Comparison of ENCODE assay signal across 12 mouse cellular contexts in the genomic region with DNA sequence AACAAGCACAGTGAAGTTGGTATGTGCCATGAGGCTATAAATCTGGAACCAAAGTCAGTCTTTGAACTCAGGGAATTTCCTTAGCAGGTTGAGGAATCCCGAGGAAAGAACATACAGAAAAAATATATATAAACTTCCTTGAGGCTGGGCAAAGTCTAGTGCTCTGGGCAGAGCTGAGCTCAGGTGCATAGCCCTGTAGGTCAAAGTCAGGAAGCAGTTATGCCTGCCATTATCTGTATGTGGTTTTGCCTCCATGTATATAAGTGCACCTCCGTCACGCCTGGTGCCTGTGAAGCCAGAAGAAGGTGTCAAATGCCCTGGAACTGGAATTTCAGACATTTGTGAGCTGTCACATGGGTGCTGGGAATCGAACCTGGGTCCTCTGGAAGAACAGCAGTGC. TPM values are rescaled to one million over a fixed set of nuclear protein-coding genes. Genes with fewer than 3 reads are reported as not detected.
A peak's percentile ranks its signal among the peaks of the same experiment; 100 is the strongest.
DNase-seq lines count a peak whose midpoint lies in the region; ATAC-seq and TF ChIP-seq lines count a peak whose summit lies in the region.
"Had no signal": no experiment of that assay in that cellular context is flagged by ENCODE, and none has a peak within 500 bp of the region (broad histone marks: within the 10 kb centered on the region; RNA-seq: fewer than 3 reads in every experiment).

No protein-coding gene starts in this region.

- no peaks in the 10 kb centered on the region for H3K27me3 ChIP-seq in cerebellum, adult 2 months (ENCODE audit: control insufficient read depth, insufficient read depth, low read length)
- no peaks in the 10 kb centered on the region for H3K27me3 ChIP-seq in hindbrain, postnatal 0 days (ENCODE audit: insufficient read depth, low read length)
- H3K27me3 ChIP-seq in hindbrain, embryonic 10.5 days (ENCODE audit: insufficient read depth, poor library complexity, severe bottlenecking): no peaks in the 10 kb centered on the region
- H3K27me3 ChIP-seq in midbrain, embryonic 14.5 days (ENCODE audit: control insufficient read depth, insufficient read depth, low read length): no peaks in the 10 kb centered on the region
- H3K27me3 ChIP-seq in midbrain, embryonic 10.5 days (ENCODE audit: low read depth, poor library complexity, severe bottlenecking): no peaks in the 10 kb centered on the region

- H3K9me3 ChIP-seq in hindbrain, postnatal 0 days (ENCODE audit: low read length): no peaks in the 10 kb centered on the region
- H3K9me3 ChIP-seq in hindbrain, embryonic 10.5 days: no peaks in the 10 kb centered on the region
- H3K9me3 ChIP-seq in midbrain, embryonic 14.5 days (ENCODE audit: control insufficient read depth, low read length): no peaks in the 10 kb centered on the region
- H3K9me3 ChIP-seq in midbrain, embryonic 10.5 days (replicated peaks): no peaks in the 10 kb centered on the region

- H3K36me3 ChIP-seq in hindbrain, postnatal 0 days (ENCODE audit: insufficient read depth, low read length): peaks cover 8% of the 10 kb centered on the region; the same call in 1 of the 2 replicates
- H3K36me3 ChIP-seq in hindbrain, embryonic 10.5 days: peaks cover 16% of the 10 kb centered on the region
- peaks cover 27% of the 10 kb centered on the region for H3K36me3 ChIP-seq in midbrain, embryonic 14.5 days (ENCODE audit: control insufficient read depth, insufficient read depth, low read length)
- H3K36me3 ChIP-seq in midbrain, embryonic 10.5 days: peaks cover 20% of the 10 kb centered on the region

- no peak for DNase-seq in cerebellum, adult 2 months
- no peak for DNase-seq in cerebellum, postnatal 36 days
- DNase-seq in hindbrain, postnatal 0 days (ENCODE audit: low spot score): no peak
- no peak for DNase-seq in hindbrain, embryonic 10.5 days (ENCODE audit: low spot score)
- DNase-seq in midbrain, embryonic 14.5 days: no peak
- no peak for DNase-seq in midbrain, embryonic 10.5 days (ENCODE audit: low spot score)
- no peak for DNase-seq in urinary bladder, adult 2 months (ENCODE audit: low spot score)
- DNase-seq in adrenal gland, postnatal 4 days (ENCODE audit: low spot score in 2 of 2): no peak
- DNase-seq: cerebellum, postnatal 10 days; lung, adult 2 months had no signal

- ATAC-seq in hindbrain, postnatal 0 days: no peak
- ATAC-seq in midbrain, embryonic 14.5 days (ENCODE audit: low FRiP score, low TSS enrichment): no peak

- H3K27ac ChIP-seq in cerebellum, adult 2 months (ENCODE audit: insufficient read depth, low read length): no peak overlapping the region
- no peak overlapping the region for H3K27ac ChIP-seq in hindbrain, postnatal 0 days
- no peak overlapping the region for H3K27ac ChIP-seq in hindbrain, embryonic 10.5 days
- no peak overlapping the region for H3K27ac ChIP-seq in midbrain, embryonic 14.5 days (replicated peaks; ENCODE audit: low read depth, low read length)
- no peak overlapping the region for H3K27ac ChIP-seq in midbrain, embryonic 10.5 days (replicated peaks)

- peak overlapping the region; percentile 27 for H3K4me3 ChIP-seq in cerebellum, adult 2 months (replicated peaks; ENCODE audit: insufficient read depth, low read depth, low read length)
- no peak overlapping the region for H3K4me3 ChIP-seq in hindbrain, postnatal 0 days (ENCODE audit: low read length)
- no peak overlapping the region for H3K4me3 ChIP-seq in hindbrain, embryonic 10.5 days
- peak overlapping the region; percentile 72; the same call in 1 of the 2 replicates for H3K4me3 ChIP-seq in midbrain, embryonic 14.5 days (replicated peaks; ENCODE audit: low read depth, low read length)
- H3K4me3 ChIP-seq in midbrain, embryonic 10.5 days: no peak overlapping the region

- no peak overlapping the region for H3K9ac ChIP-seq in hindbrain, postnatal 0 days (replicated peaks; ENCODE audit: low read length)
- H3K9ac ChIP-seq in midbrain, embryonic 14.5 days (replicated peaks; ENCODE audit: low read length): no peak overlapping the region

- no peak for TF ChIP-seq POLR2A in cerebellum, adult 2 months (IDR thresholded peaks at IDR 0.05; ENCODE audit: borderline replicate concordance, insufficient read depth, low read length)

- WGBS in cerebellum, adult 2 months: 94% methylated on average over 4 of the region's 4 CpGs
- 90% methylated on average over 4 of the region's 4 CpGs for WGBS in hindbrain, postnatal 0 days
- WGBS in hindbrain, embryonic 10.5 days: 87% methylated on average over 4 of the region's 4 CpGs
- WGBS in midbrain, embryonic 14.5 days: 89% methylated on average over 4 of the region's 4 CpGs
- WGBS in midbrain, embryonic 10.5 days: 89% methylated on average over 4 of the region's 4 CpGs

- 0 out of 2 replicates have a peak overlapping the region, but pooled peaks have one; percentile 81 for H3K4me2 ChIP-seq in hindbrain, postnatal 0 days (ENCODE audit: low read depth, low read length)
- peak overlapping the region; percentile 72 for H3K4me2 ChIP-seq in midbrain, embryonic 14.5 days (ENCODE audit: low read length)

- H3K4me1 ChIP-seq in cerebellum, adult 2 months (ENCODE audit: control insufficient read depth, insufficient read depth, low read length): peaks cover 13% of the 10 kb centered on the region
- 0 out of 2 replicates have a peak, but pooled peaks cover 4% of the 10 kb centered on the region for H3K4me1 ChIP-seq in hindbrain, postnatal 0 days (ENCODE audit: insufficient read depth, low read length)
- peaks cover 8% of the 10 kb centered on the region for H3K4me1 ChIP-seq in hindbrain, embryonic 10.5 days (replicated peaks)
- peaks cover 2% of the 10 kb centered on the region; the same call in 1 of the 2 replicates for H3K4me1 ChIP-seq in midbrain, embryonic 14.5 days (ENCODE audit: control insufficient read depth, insufficient read depth, low read length)
- peaks cover 13% of the 10 kb centered on the region for H3K4me1 ChIP-seq in midbrain, embryonic 10.5 days

- TF ChIP-seq CTCF in cerebellum, adult 2 months (IDR thresholded peaks at IDR 0.05; ENCODE audit: borderline replicate concordance, insufficient read depth, low read depth, low read length): no peak
- TF ChIP-seq CTCF in hindbrain, postnatal 0 days (IDR thresholded peaks at IDR 0.05; ENCODE audit: low read depth): no peak

RNA-seq across cellular contexts. Expression of a gene that starts 2.5 kb away (rescaled TPM):
- polyA plus RNA-seq in cerebellum, adult 2 months (2012; rRNA removed): 9.3 and 9.7 TPM in 2 replicates
- 4.1 and 5.1 TPM in 2 replicates for total RNA-seq in hindbrain, postnatal 0 days (2014; rRNA removed)
- 5.8 and 6.8 TPM in 2 replicates for polyA plus RNA-seq in hindbrain, postnatal 0 days (2015; fragmentation: Nextera tagmentation; extraction: Ambion mirVana)
- polyA plus RNA-seq in hindbrain, embryonic 10.5 days (2016; fragmentation: Nextera tagmentation; extraction: Ambion mirVana): 9.8 and 14.1 TPM in 2 replicates
- polyA plus RNA-seq in midbrain, embryonic 14.5 days (2014; fragmentation: Nextera tagmentation; extraction: Ambion mirVana): 12.8 and 14.1 TPM in 2 replicates
- 10.9 and 13.3 TPM in 2 replicates for polyA plus RNA-seq in midbrain, embryonic 10.5 days (2016; fragmentation: Nextera tagmentation; extraction: Ambion mirVana)
- 6.6 and 6.7 TPM in 2 replicates for polyA plus RNA-seq in urinary bladder, adult 2 months (2012; rRNA removed)
- 10 to 100 TPM; 14.3 to 14.7 TPM for total RNA-seq in adrenal gland, postnatal 4 days (2021)

RNA-seq across cellular contexts. Expression of a gene that starts 18.9 kb away (rescaled TPM):
- 64.4 and 72.3 TPM in 2 replicates for polyA plus RNA-seq in cerebellum, adult 2 months (2012; rRNA removed)
- 50.4 and 50.9 TPM in 2 replicates for total RNA-seq in hindbrain, postnatal 0 days (2014; rRNA removed)
- 69.3 and 70.5 TPM in 2 replicates for polyA plus RNA-seq in hindbrain, postnatal 0 days (2015; fragmentation: Nextera tagmentation; extraction: Ambion mirVana)
- 114 and 123 TPM in 2 replicates for polyA plus RNA-seq in hindbrain, embryonic 10.5 days (2016; fragmentation: Nextera tagmentation; extraction: Ambion mirVana)
- polyA plus RNA-seq in midbrain, embryonic 14.5 days (2014; fragmentation: Nextera tagmentation; extraction: Ambion mirVana): 69.3 and 78.8 TPM in 2 replicates
- polyA plus RNA-seq in midbrain, embryonic 10.5 days (2016; fragmentation: Nextera tagmentation; extraction: Ambion mirVana): 120 and 123 TPM in 2 replicates
- polyA plus RNA-seq in urinary bladder, adult 2 months (2012; rRNA removed): 32.0 and 34.9 TPM in 2 replicates
- 100 to 1,000 TPM; 108 to 110 TPM for total RNA-seq in adrenal gland, postnatal 4 days (2021)

RNA-seq across cellular contexts. Expression of a gene that starts 20.9 kb away (rescaled TPM):
- 1.2 and 1.3 TPM in 2 replicates for polyA plus RNA-seq in cerebellum, adult 2 months (2012; rRNA removed)
- total RNA-seq in hindbrain, postnatal 0 days (2014; rRNA removed): 0.37 and 2.0 TPM in 2 replicates
- polyA plus RNA-seq in hindbrain, postnatal 0 days (2015; fragmentation: Nextera tagmentation; extraction: Ambion mirVana): 0.95 and 0.96 TPM in 2 replicates
- 0.78 and 1.9 TPM in 2 replicates for polyA plus RNA-seq in hindbrain, embryonic 10.5 days (2016; fragmentation: Nextera tagmentation; extraction: Ambion mirVana)
- 0.32 and 0.43 TPM in 2 replicates for polyA plus RNA-seq in midbrain, embryonic 14.5 days (2014; fragmentation: Nextera tagmentation; extraction: Ambion mirVana)
- polyA plus RNA-seq in midbrain, embryonic 10.5 days (2016; fragmentation: Nextera tagmentation; extraction: Ambion mirVana): 0.47 and 0.57 TPM in 2 replicates
- 14.2 and 17.5 TPM in 2 replicates for polyA plus RNA-seq in urinary bladder, adult 2 months (2012; rRNA removed)
- 1 to 10 TPM; 2.7 to 4.6 TPM for total RNA-seq in adrenal gland, postnatal 4 days (2021)

RNA-seq across cellular contexts. Expression of a gene that starts 24.1 kb away (rescaled TPM):
- 31.0 and 34.5 TPM in 2 replicates for polyA plus RNA-seq in cerebellum, adult 2 months (2012; rRNA removed)
- total RNA-seq in hindbrain, postnatal 0 days (2014; rRNA removed): 19.0 and 25.1 TPM in 2 replicates
- 66.5 and 70.0 TPM in 2 replicates for polyA plus RNA-seq in hindbrain, postnatal 0 days (2015; fragmentation: Nextera tagmentation; extraction: Ambion mirVana)
- 124 and 125 TPM in 2 replicates for polyA plus RNA-seq in hindbrain, embryonic 10.5 days (2016; fragmentation: Nextera tagmentation; extraction: Ambion mirVana)
- 50.9 and 63.5 TPM in 2 replicates for polyA plus RNA-seq in midbrain, embryonic 14.5 days (2014; fragmentation: Nextera tagmentation; extraction: Ambion mirVana)
- 140 and 142 TPM in 2 replicates for polyA plus RNA-seq in midbrain, embryonic 10.5 days (2016; fragmentation: Nextera tagmentation; extraction: Ambion mirVana)
- polyA plus RNA-seq in urinary bladder, adult 2 months (2012; rRNA removed): 32.1 and 33.0 TPM in 2 replicates
- total RNA-seq in adrenal gland, postnatal 4 days (2021): 10 to 100 TPM; 60.4 to 64.4 TPM

RNA-seq across cellular contexts. Expression of a gene that starts 24.4 kb away (rescaled TPM):
- 0.52 and 0.72 TPM in 2 replicates for polyA plus RNA-seq in cerebellum, adult 2 months (2012; rRNA removed)
- total RNA-seq in hindbrain, postnatal 0 days (2014; rRNA removed): 1.0 TPM in 1 of 2 replicates, not detected in the other
- polyA plus RNA-seq in hindbrain, postnatal 0 days (2015; fragmentation: Nextera tagmentation; extraction: Ambion mirVana): 0.74 and 0.83 TPM in 2 replicates
- 1.2 and 1.5 TPM in 2 replicates for polyA plus RNA-seq in hindbrain, embryonic 10.5 days (2016; fragmentation: Nextera tagmentation; extraction: Ambion mirVana)
- polyA plus RNA-seq in midbrain, embryonic 14.5 days (2014; fragmentation: Nextera tagmentation; extraction: Ambion mirVana): 0.78 and 1.6 TPM in 2 replicates
- 1.5 and 1.7 TPM in 2 replicates for polyA plus RNA-seq in midbrain, embryonic 10.5 days (2016; fragmentation: Nextera tagmentation; extraction: Ambion mirVana)
- polyA plus RNA-seq in urinary bladder, adult 2 months (2012; rRNA removed): 0.21 and 0.24 TPM in 2 replicates
- under 1 TPM; 0.62 to 0.87 TPM for total RNA-seq in adrenal gland, postnatal 4 days (2021)
- total RNA-seq: heart, adult 18-20 months; hematopoietic stem cell, adult 5-6 weeks had no signal

Comparison
In these comparisons a context has a peak if more than half of its experiments do, and no peak if none do; other contexts are left out.
1. H3K4me3 ChIP-seq: peak in cerebellum, adult 2 months (single experiment) and midbrain, embryonic 14.5 days (single experiment); none in hindbrain, postnatal 0 days (single experiment), hindbrain, embryonic 10.5 days (single experiment) and midbrain, embryonic 10.5 days (single experiment).